ENCODE assay signal across 14 mouse cellular contexts in the genomic region with DNA sequence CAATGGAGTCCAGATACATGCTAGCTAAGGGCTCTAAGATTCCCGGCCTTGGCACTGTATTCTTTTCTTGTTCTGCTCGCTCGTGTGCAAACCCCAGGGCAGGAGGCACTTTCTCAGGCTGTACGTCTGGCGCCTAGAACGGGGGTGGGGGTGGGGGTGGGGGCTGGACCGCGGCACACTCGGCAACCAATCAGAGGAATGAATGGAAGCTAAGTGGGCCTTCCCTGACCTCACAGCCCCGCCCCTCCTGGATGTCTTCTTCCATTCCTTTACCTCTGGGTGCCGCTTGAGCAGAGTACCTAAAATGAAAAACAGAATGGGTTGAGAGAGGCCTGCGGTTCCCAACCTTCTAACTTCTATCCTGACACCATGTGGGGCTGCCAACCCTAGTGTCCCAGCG. TPM values are rescaled to one million over a fixed set of nuclear protein-coding genes. Genes with fewer than 3 reads are reported as not detected.
A peak's percentile ranks its signal among the peaks of the same experiment; 100 is the strongest.
DNase-seq lines count a peak whose midpoint lies in the region; ATAC-seq and TF ChIP-seq lines count a peak whose summit lies in the region.
"Had no signal": no experiment of that assay in that cellular context is flagged by ENCODE, and none has a peak within 500 bp of the region (broad histone marks: within the 10 kb centered on the region; RNA-seq: fewer than 3 reads in every experiment).

No protein-coding gene starts in this region.

- no peak for ATAC-seq in heart, embryonic 13.5 days (ENCODE audit: extremely low read depth, insufficient number of reproducible peaks, low FRiP score, low TSS enrichment)
- ATAC-seq in hindbrain, embryonic 16.5 days, result peak; percentile 32; the same call in 1 of the 2 replicates
- ATAC-seq: CD4-positive, CD25-positive, alpha-beta regulatory T cell, adult 4 months had no signal

- H3K4me2 ChIP-seq in heart, embryonic 13.5 days, result 0 out of 2 replicates have a peak overlapping the region, but pooled peaks have one; percentile 13
- no peak overlapping the region; the same call in 1 of the 2 replicates for H3K4me2 ChIP-seq in hindbrain, embryonic 16.5 days (ENCODE audit: low read length)

- TF ChIP-seq EP300 in ES-Bruce4 (IDR thresholded peaks at IDR 0.05; ENCODE audit: insufficient read depth, low read depth, low read length), result no peak

- H3K9ac ChIP-seq in heart, embryonic 13.5 days, result no peak overlapping the region
- H3K9ac ChIP-seq in ES-Bruce4 (ENCODE audit: low read depth, poor library complexity, severe bottlenecking), result no peak overlapping the region
- no peak overlapping the region; the same call in 1 of the 2 replicates for H3K9ac ChIP-seq in hindbrain, embryonic 16.5 days (ENCODE audit: low read depth, low read length)

- H3K4me1 ChIP-seq in heart, embryonic 13.5 days, result peaks cover 33% of the 10 kb centered on the region
- H3K4me1 ChIP-seq in ES-Bruce4 (ENCODE audit: control insufficient read depth, insufficient read depth, low read length), result peaks cover under 1% of the 10 kb centered on the region
- peaks cover 9% of the 10 kb centered on the region; the same call in 1 of the 2 replicates for H3K4me1 ChIP-seq in hindbrain, embryonic 16.5 days (ENCODE audit: control insufficient read depth, insufficient read depth, low read depth, low read length)

- no peak overlapping the region for H3K4me3 ChIP-seq in heart, embryonic 13.5 days
- peak overlapping the region; percentile 51 for H3K4me3 ChIP-seq in ES-Bruce4 (ENCODE audit: low read depth, low read length)
- no peak overlapping the region for H3K4me3 ChIP-seq in hindbrain, embryonic 16.5 days (ENCODE audit: low read length)

- intact Hi-C loops in heart, postnatal 25 days (cut with DNase I), result no loop called here

- TF ChIP-seq CTCF in ES-Bruce4 (IDR thresholded peaks at IDR 0.05; ENCODE audit: low read depth, low read length), result no peak

- peaks cover 59% of the 10 kb centered on the region for H3K36me3 ChIP-seq in heart, embryonic 13.5 days
- no peaks in the 10 kb centered on the region for H3K36me3 ChIP-seq in ES-Bruce4 (ENCODE audit: control insufficient read depth, insufficient read depth, low read length, poor library complexity, severe bottlenecking)
- no peaks in the 10 kb centered on the region for H3K36me3 ChIP-seq in hindbrain, embryonic 16.5 days (ENCODE audit: control insufficient read depth, insufficient read depth, low read length)

- TF ChIP-seq POLR2A in ES-Bruce4 (IDR thresholded peaks at IDR 0.05; ENCODE audit: insufficient read depth, low read length), result no peak

- H3K27me3 ChIP-seq in heart, embryonic 13.5 days (replicated peaks), result no peaks in the 10 kb centered on the region
- H3K27me3 ChIP-seq in ES-Bruce4 (ENCODE audit: control insufficient read depth, insufficient read depth, low read length, poor library complexity, severe bottlenecking), result no peaks in the 10 kb centered on the region
- no peaks in the 10 kb centered on the region for H3K27me3 ChIP-seq in hindbrain, embryonic 16.5 days (replicated peaks; ENCODE audit: control insufficient read depth, insufficient read depth, low read length)

- DNase-seq in heart, postnatal 25 days (ENCODE audit: low spot score), result no peak
- peak; percentile 65 for DNase-seq in embryo, embryonic 10.5 days (ENCODE audit: low spot score)
- DNase-seq in kidney, adult 9 months, result no peak
- no peak for DNase-seq in urinary bladder, postnatal 25 days (ENCODE audit: low spot score)
- no peak for DNase-seq in frontal cortex, adult 2 months (ENCODE audit: extremely low spot score in 1 of 2, low spot score in 1 of 2)

- no peak overlapping the region for H3K27ac ChIP-seq in heart, embryonic 13.5 days (replicated peaks)
- no peak overlapping the region for H3K27ac ChIP-seq in ES-Bruce4 (ENCODE audit: insufficient read depth, low read length)
- no peak overlapping the region for H3K27ac ChIP-seq in hindbrain, embryonic 16.5 days (ENCODE audit: low read depth, low read length)
- H3K27ac ChIP-seq: kidney, postnatal 0 days had no signal

- 17% methylated on average over 13 of the region's 13 CpGs for WGBS in heart, embryonic 13.5 days
- WGBS in hindbrain, embryonic 16.5 days, result 14% methylated on average over 13 of the region's 13 CpGs

- H3K9me3 ChIP-seq in heart, embryonic 13.5 days, result no peaks in the 10 kb centered on the region
- H3K9me3 ChIP-seq in ES-Bruce4 (replicated peaks; ENCODE audit: control insufficient read depth, insufficient read depth, low read length, poor library complexity, severe bottlenecking), result no peaks in the 10 kb centered on the region
- no peaks in the 10 kb centered on the region for H3K9me3 ChIP-seq in hindbrain, embryonic 16.5 days (ENCODE audit: control insufficient read depth, low read length)

RNA-seq across cellular contexts. Expression of gene Ltbr, which starts 4.8 kb away (rescaled TPM):
- polyA plus RNA-seq in heart, embryonic 13.5 days (2015; fragmentation: Nextera tagmentation; extraction: Ambion mirVana), result 42.9 and 43.5 TPM in 2 replicates
- total RNA-seq in heart, postnatal 25 days (2021), result 10 to 100 TPM; 27.4 to 31.8 TPM
- 8.0 and 9.5 TPM in 2 replicates for polyA plus RNA-seq in ES-Bruce4 (2011; ENCODE audit: insufficient read depth, insufficient read length, low read depth, missing spikeins)
- 16.4 and 18.7 TPM in 2 replicates for polyA plus RNA-seq in hindbrain, embryonic 16.5 days (2015; fragmentation: Nextera tagmentation; extraction: Ambion mirVana)
- polyA plus RNA-seq in frontal cortex, adult 2 months (2012; rRNA removed), result 13.2 and 14.2 TPM in 2 replicates

RNA-seq across cellular contexts. Expression of gene Scnn1a, which starts 11.5 kb away (rescaled TPM):
- 0.63 and 0.69 TPM in 2 replicates for polyA plus RNA-seq in heart, embryonic 13.5 days (2015; fragmentation: Nextera tagmentation; extraction: Ambion mirVana)
- under 1 TPM; 0.70 TPM for total RNA-seq in heart, postnatal 25 days (2021)
- 2.0 and 2.3 TPM in 2 replicates for polyA plus RNA-seq in ES-Bruce4 (2011; ENCODE audit: insufficient read depth, insufficient read length, low read depth, missing spikeins)
- 0.69 and 0.70 TPM in 2 replicates for polyA plus RNA-seq in hindbrain, embryonic 16.5 days (2015; fragmentation: Nextera tagmentation; extraction: Ambion mirVana)
- 1.6 and 1.7 TPM in 2 replicates for polyA plus RNA-seq in frontal cortex, adult 2 months (2012; rRNA removed)
- polyA plus RNA-seq: CD4-positive, CD25-positive, alpha-beta regulatory T cell, adult 4 months had no signal

RNA-seq across cellular contexts. Expression of gene Tuba3a, which starts 23.1 kb away (rescaled TPM):
- 0.16 TPM in 1 of 2 replicates, not detected in the other for polyA plus RNA-seq in heart, embryonic 13.5 days (2015; fragmentation: Nextera tagmentation; extraction: Ambion mirVana)
- not detected for total RNA-seq in heart, postnatal 25 days (2021)
- polyA plus RNA-seq in ES-Bruce4 (2011; ENCODE audit: insufficient read depth, insufficient read length, low read depth, missing spikeins), result 2.2 and 3.6 TPM in 2 replicates
- polyA plus RNA-seq in hindbrain, embryonic 16.5 days (2015; fragmentation: Nextera tagmentation; extraction: Ambion mirVana), result 0.10 TPM in 1 of 2 replicates, not detected in the other
- polyA plus RNA-seq in frontal cortex, adult 2 months (2012; rRNA removed), result not detected in 2 replicates
- total RNA-seq: common myeloid progenitor, adult 5-6 weeks; left cerebral cortex, postnatal 4 days had no signal
- polyA plus RNA-seq: heart, postnatal 0 days; small intestine, adult 2 months had no signal

RNA-seq across cellular contexts. Expression of gene Tnfrsf1a, which starts 40.2 kb away (rescaled TPM):
- 39.0 and 43.8 TPM in 2 replicates for polyA plus RNA-seq in heart, embryonic 13.5 days (2015; fragmentation: Nextera tagmentation; extraction: Ambion mirVana)
- total RNA-seq in heart, postnatal 25 days (2021), result 10 to 100 TPM; 53.2 to 60.8 TPM
- 13.1 and 19.8 TPM in 2 replicates for polyA plus RNA-seq in ES-Bruce4 (2011; ENCODE audit: insufficient read depth, insufficient read length, low read depth, missing spikeins)
- 15.1 and 18.3 TPM in 2 replicates for polyA plus RNA-seq in hindbrain, embryonic 16.5 days (2015; fragmentation: Nextera tagmentation; extraction: Ambion mirVana)
- 16.4 and 18.7 TPM in 2 replicates for polyA plus RNA-seq in frontal cortex, adult 2 months (2012; rRNA removed)
